Mouse (Mus musculus) liver, embryonic 16.5 days (tissue): ENCODE data around the gene Gm11084. TPM values are rescaled to one million over a fixed set of nuclear protein-coding genes. Genes with fewer than 3 reads are reported as not detected.

Experiments
- ATAC-seq: fragments of 200-750 bp; cut with Nextera tagmentation; 2 replicates; pipeline ENCODE4 v1.8.0; 2017; ENCODE audit warnings: low read depth, mild to moderate bottlenecking, moderate number of reproducible peaks, moderate library complexity
- H3K27ac ChIP-seq: fragments of 300-500 bp; sonication (generic); 2 replicates; pipeline ENCODE4 v1.5.1; 2014; ENCODE audit warnings: mild to moderate bottlenecking, low read length
- H3K27me3 ChIP-seq: fragments of 300-500 bp; sonication (generic); 2 replicates; pipeline ENCODE4 v1.6.1; 2014; ENCODE audit warnings: low read depth, low read length, mixed read lengths; ENCODE audit not compliant: control insufficient read depth, insufficient read depth
- H3K36me3 ChIP-seq: fragments of 300-500 bp; sonication (generic); 2 replicates; pipeline ENCODE4 v1.6.1; 2014; ENCODE audit warnings: mild to moderate bottlenecking; ENCODE audit not compliant: control insufficient read depth, insufficient read depth
- H3K4me1 ChIP-seq: fragments of 300-500 bp; sonication (generic); 2 replicates; pipeline ENCODE4 v1.6.1; 2014; ENCODE audit warnings: low read depth, low read length, mixed read lengths; ENCODE audit not compliant: control insufficient read depth
- H3K4me2 ChIP-seq: fragments of 300-500 bp; sonication (generic); 2 replicates; pipeline ENCODE4 v1.6.1; 2014; ENCODE audit warnings: low read depth, low read length, mixed read lengths
- H3K4me3 ChIP-seq: fragments of 300-500 bp; sonication (generic); 2 replicates; pipeline ENCODE4 v1.5.1; 2014; ENCODE audit warnings: low read depth, mild to moderate bottlenecking, low read length
- H3K9ac ChIP-seq: fragments of 300-500 bp; sonication (generic); 2 replicates; pipeline ENCODE4 v1.6.1; 2014; ENCODE audit warnings: low read depth, low read length
- H3K9me3 ChIP-seq: fragments of 300-500 bp; sonication (generic); replicated peaks from 2 replicates; pipeline ENCODE4 v1.6.1; 2016; ENCODE audit warnings: low read length; ENCODE audit not compliant: control insufficient read depth
- WGBS: fragments of 180-500 bp; shearing (Covaris S2); extraction: QIAGEN DNeasy Blood & Tissue Kit; methylation state at CpG from one replicate; pipeline ENCODE4 v1.1.7; 2014; ENCODE audit not compliant: insufficient replicate concordance; 5-methylcytosine and 5-hydroxymethylcytosine counted together
- polyA plus RNA-seq: library from polyadenylated mRNA; unstranded; fragments of >200 nt; fragmentation: Nextera tagmentation; extraction: Ambion mirVana; gene quantifications from 2 replicates; pipeline ENCODE4 v1.2.1, GENCODE M21; 2015

Gene Gm11084
- polyA plus RNA-seq, 1 experiment from 2014 or later, result not detected

DNA sequence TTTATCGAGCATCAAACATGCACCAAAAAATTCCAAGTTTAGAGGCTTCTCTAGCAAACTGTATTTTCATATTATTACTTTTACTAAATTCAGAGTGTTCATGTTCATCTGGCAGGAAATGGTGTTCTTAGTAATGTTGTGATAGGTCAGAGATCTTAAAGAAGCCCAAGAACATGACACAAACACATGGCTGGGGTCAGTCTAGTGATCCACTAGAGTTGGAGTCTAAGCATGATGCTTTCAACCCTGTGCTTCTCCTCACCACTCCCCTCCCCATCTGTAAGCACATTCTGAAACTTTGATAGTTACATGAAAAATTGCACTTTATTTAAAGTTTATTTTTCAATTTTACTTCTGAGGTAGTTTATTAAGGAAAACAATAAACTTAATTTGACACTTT, 9.2 kb downstream of the Gm11084 start:
- H3K9me3 ChIP-seq, result no peaks in the 10 kb centered on the region
- peaks cover 18% of the 10 kb centered on the region for H3K4me1 ChIP-seq
- no peak for ATAC-seq
- peak overlapping the region; percentile 59 for H3K4me3 ChIP-seq
- peak overlapping the region; percentile 73 for H3K4me2 ChIP-seq
- H3K27me3 ChIP-seq, result no peaks in the 10 kb centered on the region
- peak overlapping the region; percentile 55 for H3K9ac ChIP-seq
- H3K36me3 ChIP-seq, result peaks cover 5% of the 10 kb centered on the region; the same call in 1 of the 2 replicates
- H3K27ac ChIP-seq, result peak overlapping the region; percentile 45; the same call in 1 of the 2 replicates
- WGBS, result 54% methylated on average over 1 of the region's 1 CpGs

GRCm38 (mm10) chr2:72976036-72976435, 10.5 kb downstream of the Gm11084 start:
- Histone ChIP-seq H3K27me3 (no peaks in the 10 kb centered on the region), H3K4me2 (peak overlapping the region; percentile 41), H3K9ac (no peak overlapping the region), H3K4me3 (peak overlapping the region; percentile 33), H3K36me3 (peaks cover 8% of the 10 kb centered on the region), H3K9me3 (no peaks in the 10 kb centered on the region), H3K27ac (no peak overlapping the region), H3K4me1 (peaks cover 16% of the 10 kb centered on the region)
- no peak for ATAC-seq

DNA sequence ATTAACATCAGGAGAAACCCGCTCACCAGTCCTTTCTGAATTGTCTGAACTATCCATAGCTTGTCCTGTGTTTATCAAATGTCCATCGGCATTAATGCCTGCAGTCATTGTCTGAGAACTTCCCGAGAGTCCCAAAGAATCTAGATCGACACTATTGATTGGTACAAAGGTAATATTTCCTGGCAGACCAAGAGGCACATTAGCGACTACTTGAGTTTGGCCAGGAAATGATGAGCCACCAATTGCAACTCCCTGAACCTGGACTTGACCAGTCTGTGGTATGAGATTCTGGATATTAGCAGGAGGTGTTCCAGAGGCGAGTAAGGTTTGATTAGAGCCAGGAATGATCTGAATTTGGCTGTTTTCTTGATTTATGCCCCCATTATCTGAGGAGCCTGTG, 15.7 kb downstream of the Gm11084 start:
- Histone ChIP-seq H3K4me3 (no peak overlapping the region), H3K36me3 (peaks cover 29% of the 10 kb centered on the region), H3K27ac (no peak overlapping the region), H3K9ac (no peak overlapping the region), H3K4me1 (peaks cover 10% of the 10 kb centered on the region), H3K27me3 (no peaks in the 10 kb centered on the region), H3K9me3 (no peaks in the 10 kb centered on the region), H3K4me2 (no peak overlapping the region)
- no peak for ATAC-seq
- WGBS, result 85% methylated on average over 6 of the region's 6 CpGs

GRCm38 (mm10) chr2:72970302-72970701, 16.2 kb downstream of the Gm11084 start:
- Histone ChIP-seq H3K4me1 (peaks cover 5% of the 10 kb centered on the region), H3K4me2 (no peak overlapping the region), H3K9me3 (no peaks in the 10 kb centered on the region), H3K27ac (no peak overlapping the region), H3K9ac (no peak overlapping the region), H3K36me3 (peaks cover 28% of the 10 kb centered on the region), H3K27me3 (no peaks in the 10 kb centered on the region), H3K4me3 (no peak overlapping the region)
- WGBS, result 79% methylated on average over 4 of the region's 4 CpGs
- no peak for ATAC-seq

DNA sequence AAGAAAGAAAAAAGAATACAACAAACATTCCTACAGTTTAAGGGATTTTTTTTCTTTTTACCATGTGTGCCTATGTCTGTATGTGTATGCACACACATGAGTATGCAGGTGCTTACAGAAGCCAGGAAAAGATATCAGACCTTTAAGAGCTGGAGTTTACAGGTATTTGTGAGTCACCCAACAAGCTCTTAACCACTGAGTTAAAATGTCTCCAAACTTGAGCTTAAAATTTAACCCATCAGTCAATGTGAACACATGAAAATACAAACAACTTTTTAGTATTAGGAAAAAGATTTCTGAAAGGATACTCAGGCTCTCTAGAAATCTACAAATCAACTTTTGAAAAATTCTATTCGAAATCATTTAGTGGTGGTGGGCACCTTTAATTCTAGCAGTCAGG, 18.0 kb downstream of the Gm11084 start:
- H3K27ac ChIP-seq, result no peak overlapping the region
- no peak overlapping the region for H3K4me2 ChIP-seq
- no peak overlapping the region for H3K9ac ChIP-seq
- peaks cover 30% of the 10 kb centered on the region for H3K36me3 ChIP-seq
- no peak overlapping the region for H3K4me3 ChIP-seq
- H3K4me1 ChIP-seq, result peaks cover 10% of the 10 kb centered on the region
- no peaks in the 10 kb centered on the region for H3K9me3 ChIP-seq
- H3K27me3 ChIP-seq, result no peaks in the 10 kb centered on the region
- ATAC-seq, result no peak
- 91% methylated on average over 1 of the region's 1 CpGs for WGBS

DNA sequence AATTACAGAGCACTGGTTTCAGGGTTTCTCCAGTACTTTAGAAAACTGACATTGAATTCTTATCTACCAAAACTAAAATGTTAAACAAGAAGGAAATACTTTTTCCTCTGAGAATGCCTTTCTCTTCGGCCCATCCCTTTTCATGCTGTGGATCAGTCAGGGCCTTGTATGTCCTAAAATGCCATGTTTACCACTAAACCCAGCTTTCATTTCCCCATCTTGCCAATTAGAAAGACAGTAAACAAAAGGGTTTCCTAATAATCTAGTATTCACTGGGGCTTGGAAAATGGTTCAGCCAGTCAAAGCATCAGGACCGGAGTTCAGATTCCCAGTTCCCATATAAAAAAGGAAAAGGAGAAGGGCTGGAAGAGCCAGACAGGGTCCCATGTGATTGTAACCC, 21.1 kb downstream of the Gm11084 start:
- H3K4me3 ChIP-seq, result no peak overlapping the region
- H3K27ac ChIP-seq, result no peak overlapping the region
- H3K4me1 ChIP-seq, result peaks cover 6% of the 10 kb centered on the region
- no peak overlapping the region for H3K9ac ChIP-seq
- H3K36me3 ChIP-seq, result peaks cover 37% of the 10 kb centered on the region
- no peak overlapping the region for H3K4me2 ChIP-seq
- ATAC-seq, result no peak
- no peaks in the 10 kb centered on the region for H3K9me3 ChIP-seq
- WGBS, result 83% methylated on average over 2 of the region's 2 CpGs
- no peaks in the 10 kb centered on the region for H3K27me3 ChIP-seq

- Histone ChIP-seq H3K27ac (no peak overlapping the region), H3K27me3 (no peaks in the 10 kb centered on the region), H3K4me2 (no peak overlapping the region), H3K4me1 (peaks cover 4% of the 10 kb centered on the region; the same call in 1 of the 2 replicates), H3K9me3 (no peaks in the 10 kb centered on the region), H3K36me3 (peaks cover 38% of the 10 kb centered on the region), H3K4me3 (no peak overlapping the region), H3K9ac (no peak overlapping the region)
- WGBS, result 91% methylated on average over 3 of the region's 3 CpGs
- ATAC-seq, result no peak
Observed at GRCm38 (mm10) chr2:72956415-72956814, 30.1 kb downstream of the Gm11084 start.

DNA sequence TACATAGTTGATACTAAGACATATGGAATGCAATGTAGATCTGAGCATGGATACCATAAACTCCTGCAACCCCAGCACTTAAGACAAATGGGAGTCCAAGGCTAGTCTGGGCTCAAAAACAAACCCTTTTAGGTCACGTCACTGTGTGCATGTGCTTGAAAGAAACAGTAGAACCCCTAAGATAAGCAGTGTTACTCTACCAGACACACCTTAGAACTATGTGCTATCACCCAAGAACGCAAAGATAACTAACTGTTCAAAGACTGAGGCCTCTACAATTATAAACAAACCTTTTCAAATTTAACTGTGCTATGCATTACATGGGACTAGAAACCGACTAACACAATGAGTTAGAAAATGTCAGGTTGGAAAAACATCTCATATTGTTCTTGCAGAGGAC, 33.5 kb downstream of the Gm11084 start:
- H3K4me1 ChIP-seq, result peaks cover 4% of the 10 kb centered on the region; the same call in 1 of the 2 replicates
- WGBS, result 41% methylated on average over 3 of the region's 3 CpGs
- H3K9ac ChIP-seq, result no peak overlapping the region
- H3K9me3 ChIP-seq, result no peaks in the 10 kb centered on the region
- no peak overlapping the region for H3K4me3 ChIP-seq
- peaks cover 23% of the 10 kb centered on the region for H3K36me3 ChIP-seq
- H3K27me3 ChIP-seq, result no peaks in the 10 kb centered on the region
- H3K4me2 ChIP-seq, result no peak overlapping the region
- peak; percentile 70 for ATAC-seq
- H3K27ac ChIP-seq, result no peak overlapping the region

DNA sequence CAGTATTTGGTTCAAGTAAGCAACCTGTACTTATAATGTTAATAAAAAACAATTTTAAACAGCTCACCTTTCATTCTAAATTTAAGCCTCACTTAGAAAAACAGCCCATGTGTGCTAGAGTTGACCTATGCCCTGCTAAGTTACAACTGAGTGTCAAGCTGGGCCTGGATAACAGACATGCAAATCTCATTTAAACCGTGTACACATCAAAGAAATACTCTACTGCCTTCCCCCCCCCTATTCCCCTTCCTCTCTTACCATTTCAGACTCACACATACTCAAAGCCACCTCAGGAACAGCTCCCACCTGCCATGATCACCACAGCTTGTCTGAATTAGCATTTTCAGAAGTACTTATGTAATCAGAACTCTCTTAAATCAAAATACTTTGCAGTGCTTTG, 50.6 kb downstream of the Gm11084 start:
- 33% methylated on average over 1 of the region's 1 CpGs for WGBS
- no peak overlapping the region for H3K9ac ChIP-seq

More for the DNA sequence above, 50.6 kb downstream of the Gm11084 start:
- Histone ChIP-seq H3K4me2 (no peak overlapping the region), H3K4me1 (no peaks in the 10 kb centered on the region), H3K36me3 (peaks cover 26% of the 10 kb centered on the region), H3K27me3 (no peaks in the 10 kb centered on the region), H3K4me3 (no peak overlapping the region), H3K27ac (no peak overlapping the region), H3K9me3 (no peaks in the 10 kb centered on the region)
- ATAC-seq, result no peak
